Mouse (Mus musculus) heart, embryonic 12.5 days (tissue): ENCODE measurements around the gene Samd9l. TPM values are rescaled to one million over a fixed set of nuclear protein-coding genes. Genes with fewer than 3 reads are reported as not detected.
A peak's percentile ranks its signal among the peaks of the same experiment; 100 is the strongest.
"Not testable (repeated sequence)": the region's sequence is repeated elsewhere in the genome, so short reads cannot be mapped to it uniquely, and the experiment has no call there.

Experiments
- ATAC-seq: fragments of 200-750 bp; cut with Nextera tagmentation; 2 replicates; pipeline ENCODE4 v1.8.0; 2017; ENCODE audit warnings: moderate TSS enrichment, moderate library complexity; ENCODE audit not compliant: insufficient number of reproducible peaks, low FRiP score
- H3K27ac ChIP-seq: fragments of 300-500 bp; sonication (generic); 2 replicates; pipeline ENCODE4 v1.5.1; 2016; ENCODE audit warnings: mild to moderate bottlenecking, moderate library complexity; ENCODE audit not compliant: poor library complexity, severe bottlenecking
- H3K27me3 ChIP-seq: fragments of 300-500 bp; sonication (generic); replicated peaks from 2 replicates; pipeline ENCODE4 v1.6.1; 2016; ENCODE audit warnings: mild to moderate bottlenecking, moderate library complexity
- H3K36me3 ChIP-seq: fragments of 300-500 bp; sonication (generic); 2 replicates; pipeline ENCODE4 v1.6.1; 2016; ENCODE audit warnings: mild to moderate bottlenecking, moderate library complexity
- H3K4me1 ChIP-seq: fragments of 300-500 bp; sonication (generic); replicated peaks from 2 replicates; pipeline ENCODE4 v1.6.1; 2016; ENCODE audit warnings: mild to moderate bottlenecking
- H3K4me2 ChIP-seq: fragments of 300-500 bp; sonication (generic); 2 replicates; pipeline ENCODE4 v1.6.1; 2016; ENCODE audit warnings: mild to moderate bottlenecking, moderate library complexity
- H3K4me3 ChIP-seq: fragments of 300-500 bp; sonication (generic); 2 replicates; pipeline ENCODE4 v1.5.1; 2016; ENCODE audit warnings: mild to moderate bottlenecking
- H3K9ac ChIP-seq: fragments of 300-500 bp; sonication (generic); 2 replicates; pipeline ENCODE4 v1.6.1; 2016; ENCODE audit warnings: mild to moderate bottlenecking, moderate library complexity
- H3K9me3 ChIP-seq: fragments of 300-500 bp; sonication (generic); replicated peaks from 2 replicates; pipeline ENCODE4 v1.6.1; 2016; ENCODE audit warnings: mild to moderate bottlenecking, moderate library complexity
- WGBS: fragments of 180-500 bp; shearing (Covaris S2); methylation state at CpG from one replicate; pipeline ENCODE4 v1.1.7; 2016; 5-methylcytosine and 5-hydroxymethylcytosine counted together
- polyA plus RNA-seq: library from polyadenylated mRNA; unstranded; fragments of >200 nt; fragmentation: Nextera tagmentation; extraction: Ambion mirVana; gene quantifications from 2 replicates; pipeline ENCODE4 v1.2.1, GENCODE M21; 2016

Samd9l gene
- 1.7 and 1.8 TPM in 2 replicates for polyA plus RNA-seq

DNA sequence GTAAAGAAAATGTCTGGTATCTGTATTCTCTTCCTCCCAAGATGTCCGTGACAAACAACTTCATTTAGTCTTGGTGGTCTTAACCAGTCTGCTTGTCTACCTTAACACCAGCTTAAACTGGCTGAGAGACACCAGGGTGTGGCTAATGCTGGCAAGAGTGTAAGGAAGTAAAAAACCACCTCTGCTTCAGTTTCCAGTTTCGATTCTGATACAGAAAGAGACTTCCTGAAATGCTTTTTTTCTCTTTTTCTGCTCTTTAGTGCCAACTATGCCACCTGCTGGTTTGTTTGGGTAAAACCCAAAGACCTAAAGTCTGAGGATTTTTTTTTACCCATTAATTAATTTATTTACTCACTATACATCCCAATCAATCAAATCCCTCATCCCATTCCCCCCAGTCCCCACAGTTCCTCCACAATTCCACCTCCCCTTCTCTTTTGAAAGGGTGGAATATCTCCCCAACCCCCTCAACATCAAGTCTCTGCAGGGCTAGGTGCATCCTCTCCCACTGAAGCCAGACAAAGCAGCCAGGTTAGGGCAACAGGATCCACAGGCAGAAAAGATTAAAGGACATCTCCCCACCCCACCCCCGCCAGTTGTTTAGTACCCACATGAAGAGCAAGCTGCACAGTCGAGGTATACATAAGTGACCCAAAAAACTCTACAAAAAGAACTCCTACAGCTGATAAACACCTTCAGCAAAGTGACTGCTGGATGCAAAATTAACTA is at the start of gene Samd9l:
Gene Samd9l, minus strand, starts transcription at position 233 of the 729 bp plus-strand sequence.
- not testable (repeated sequence) for H3K4me1 ChIP-seq, H3K9ac ChIP-seq, H3K27me3 ChIP-seq, H3K27ac ChIP-seq, H3K36me3 ChIP-seq, H3K9me3 ChIP-seq, ATAC-seq
- WGBS: 34% methylated on average over 4 of the region's 4 CpGs
- Histone ChIP-seq H3K4me3 (peak within 1 kb of the TSS; percentile 33; the same call in 1 of the 2 replicates), H3K4me2 (peak within 1 kb of the TSS; percentile 36; the same call in 1 of the 2 replicates)

DNA sequence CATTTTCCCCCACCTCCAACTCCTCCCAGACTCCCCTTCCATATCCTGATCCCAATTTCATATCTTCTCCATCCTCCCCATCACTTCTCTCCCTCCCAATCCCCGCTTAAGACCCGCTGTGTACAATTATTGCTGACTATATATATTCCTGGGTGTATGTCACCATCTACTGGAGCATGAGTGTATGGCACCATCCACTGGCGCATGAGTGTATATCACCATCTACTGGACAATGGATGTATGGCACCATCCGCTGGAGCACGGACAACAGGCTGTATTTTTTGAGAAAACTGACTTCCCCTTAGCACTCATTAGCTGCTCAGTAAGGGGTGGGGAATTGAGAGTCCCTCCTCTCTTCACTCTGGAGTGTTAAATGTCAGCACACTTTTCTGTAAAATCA is 48.0 kb upstream of the Samd9l start:
- 3% methylated on average over 5 of the region's 5 CpGs for WGBS
- no peak overlapping the region for H3K9ac ChIP-seq
- H3K4me1 ChIP-seq: no peaks in the 10 kb centered on the region
- H3K36me3 ChIP-seq: no peaks in the 10 kb centered on the region
- no peak overlapping the region for H3K27ac ChIP-seq
- H3K27me3 ChIP-seq: no peaks in the 10 kb centered on the region
- no peak overlapping the region for H3K4me3 ChIP-seq
- H3K9me3 ChIP-seq: no peaks in the 10 kb centered on the region
- ATAC-seq: 0 out of 2 replicates have a peak, but pooled peaks have one; percentile 39
- no peak overlapping the region for H3K4me2 ChIP-seq

GRCm38 (mm10) chr6:3443905-3444304 is 44.5 kb upstream of the Samd9l start:
- 19% methylated on average over 1 of the region's 1 CpGs for WGBS

GRCm38 (mm10) chr6:3436087-3436486 is 36.7 kb upstream of the Samd9l start:
- Histone ChIP-seq H3K4me1 (no peaks in the 10 kb centered on the region), H3K9ac (no peak overlapping the region), H3K36me3 (no peaks in the 10 kb centered on the region), H3K9me3 (0 out of 2 replicates have a peak, but pooled peaks cover 8% of the 10 kb centered on the region), H3K27me3 (no peaks in the 10 kb centered on the region), H3K27ac (no peak overlapping the region), H3K4me2 (no peak overlapping the region), H3K4me3 (no peak overlapping the region)
- ATAC-seq: no peak

More at GRCm38 (mm10) chr6:3443905-3444304, 44.5 kb upstream of the Samd9l start:
- H3K4me2 ChIP-seq: no peak overlapping the region
- H3K27me3 ChIP-seq: no peaks in the 10 kb centered on the region
- no peak for ATAC-seq
- H3K9me3 ChIP-seq: no peaks in the 10 kb centered on the region
- no peaks in the 10 kb centered on the region for H3K4me1 ChIP-seq
- no peak overlapping the region for H3K4me3 ChIP-seq
- no peaks in the 10 kb centered on the region for H3K36me3 ChIP-seq
- no peak overlapping the region for H3K27ac ChIP-seq
- H3K9ac ChIP-seq: no peak overlapping the region

DNA sequence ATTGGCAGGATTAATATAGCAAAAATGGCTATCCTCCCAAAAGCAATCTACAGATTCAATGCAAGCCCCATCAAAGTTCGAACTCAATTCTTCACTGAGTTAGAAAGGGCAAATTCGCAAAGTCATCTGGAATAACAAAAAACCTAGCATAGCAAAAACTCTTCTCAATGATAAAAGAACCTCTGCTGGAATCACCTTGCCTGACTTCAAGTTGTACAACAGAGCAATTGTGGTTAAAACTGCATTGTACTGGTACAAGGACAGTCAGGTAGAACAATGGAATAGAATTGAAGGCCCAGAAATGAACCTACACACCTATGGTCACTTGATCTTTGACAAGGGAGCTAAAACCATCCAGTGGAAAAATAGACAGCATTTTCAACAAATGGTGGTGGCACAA is 31.6 kb upstream of the Samd9l start:
- not testable (repeated sequence) for H3K4me2 ChIP-seq, H3K27ac ChIP-seq, ATAC-seq, H3K36me3 ChIP-seq, H3K9me3 ChIP-seq, H3K4me3 ChIP-seq, H3K27me3 ChIP-seq, H3K4me1 ChIP-seq, H3K9ac ChIP-seq
- WGBS: 72% methylated on average over 2 of the region's 2 CpGs

GRCm38 (mm10) chr6:3427047-3427446 is 27.7 kb upstream of the Samd9l start:
- H3K4me2 ChIP-seq: no peak overlapping the region
- 59% methylated on average over 1 of the region's 1 CpGs for WGBS
- H3K27me3 ChIP-seq: no peaks in the 10 kb centered on the region
- no peak overlapping the region for H3K9ac ChIP-seq
- no peak overlapping the region for H3K4me3 ChIP-seq
- H3K4me1 ChIP-seq: no peaks in the 10 kb centered on the region
- H3K36me3 ChIP-seq: no peaks in the 10 kb centered on the region
- no peak overlapping the region for H3K27ac ChIP-seq
- ATAC-seq: no peak
- no peaks in the 10 kb centered on the region for H3K9me3 ChIP-seq

DNA sequence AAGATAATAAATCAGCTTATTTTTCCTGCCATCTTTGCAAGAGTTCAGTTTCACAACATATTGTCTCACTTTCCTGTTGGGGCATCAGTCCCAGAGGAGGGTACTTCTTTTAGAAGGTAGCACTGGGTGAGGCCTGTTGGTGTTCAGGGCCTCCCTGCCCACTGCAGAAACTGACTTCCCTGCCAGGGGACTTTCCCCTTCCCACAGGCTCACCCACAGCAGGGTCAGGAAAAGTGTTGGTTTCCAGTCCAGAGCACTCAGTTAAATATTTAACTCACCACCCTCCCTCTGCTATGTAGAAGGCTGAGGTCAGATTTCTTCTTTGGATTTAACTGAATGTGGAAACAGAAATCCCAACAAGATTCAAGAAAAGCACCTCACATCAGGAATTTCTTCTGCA is 26.0 kb upstream of the Samd9l start:
- not testable (repeated sequence) for H3K4me1 ChIP-seq, H3K27ac ChIP-seq, H3K4me2 ChIP-seq, H3K36me3 ChIP-seq, ATAC-seq, H3K9ac ChIP-seq, H3K4me3 ChIP-seq, H3K27me3 ChIP-seq, H3K9me3 ChIP-seq

DNA sequence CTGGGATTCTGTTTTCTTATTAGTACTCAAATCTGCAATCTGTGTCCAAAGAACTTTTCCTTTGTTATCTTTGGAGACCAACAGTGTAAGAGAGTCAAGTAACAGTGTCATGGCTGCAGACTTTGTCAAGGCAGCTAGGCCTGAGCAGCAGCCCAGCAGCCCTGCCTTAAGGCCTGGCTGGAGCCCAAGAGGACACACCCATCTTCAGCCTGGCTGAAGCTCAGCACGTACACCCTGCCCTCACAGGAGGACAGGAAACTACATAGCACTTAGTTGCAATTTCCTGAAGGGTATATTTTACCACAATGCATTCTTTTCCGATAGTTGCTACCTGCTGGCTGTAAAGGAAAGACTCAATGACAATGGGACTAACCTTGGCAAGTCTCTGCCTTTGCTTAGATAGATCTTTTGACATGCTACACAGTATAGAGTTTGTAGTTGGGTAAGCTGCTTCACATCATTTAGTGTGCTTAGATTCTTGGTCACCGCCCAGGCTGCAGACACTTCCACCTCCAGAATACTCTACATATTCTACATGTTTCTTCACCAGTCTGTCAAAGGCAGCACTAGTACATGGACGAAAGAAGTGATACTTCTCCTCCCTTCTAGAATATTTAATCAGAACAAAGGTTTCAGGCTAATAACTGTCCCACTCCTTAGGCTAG is 25.4 kb upstream of the Samd9l start:
- not testable (repeated sequence) for H3K27ac ChIP-seq, ATAC-seq, H3K27me3 ChIP-seq, H3K9me3 ChIP-seq, H3K36me3 ChIP-seq, H3K9ac ChIP-seq, H3K4me2 ChIP-seq, H3K4me3 ChIP-seq, H3K4me1 ChIP-seq
- 50% methylated on average over 1 of the region's 4 CpGs for WGBS

DNA sequence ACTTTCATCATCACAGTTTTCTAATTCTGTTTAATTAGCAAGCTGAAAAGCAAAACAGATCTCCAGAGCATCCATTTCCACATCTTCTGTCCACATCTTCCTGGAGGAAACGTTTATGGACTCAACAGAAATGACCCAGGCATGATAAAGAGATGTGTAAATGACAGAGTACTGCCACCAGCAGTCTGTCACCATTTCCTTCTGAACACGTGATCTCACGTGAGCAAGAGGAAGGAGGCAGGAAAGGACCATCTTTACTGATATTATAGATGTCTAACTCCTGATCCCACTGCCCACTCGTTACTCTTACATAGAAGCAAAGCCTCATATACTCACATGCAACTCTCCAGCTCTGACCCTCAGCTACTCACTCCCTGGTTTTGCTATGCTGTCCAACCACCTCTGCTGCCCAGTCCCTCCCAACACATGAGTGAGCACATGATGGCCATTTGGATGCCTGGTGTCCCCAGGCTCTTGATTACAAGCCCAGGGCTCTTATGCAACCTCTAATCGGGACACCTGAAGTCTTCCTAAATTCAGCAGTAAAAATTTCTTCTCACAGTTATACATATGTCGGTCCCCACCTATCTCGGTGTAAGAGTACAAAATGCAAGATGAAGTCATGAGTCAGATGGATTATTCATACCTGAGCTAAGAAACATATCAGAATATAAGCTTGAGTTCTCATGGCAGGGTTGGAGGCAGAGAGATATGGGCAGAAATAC is 2.0 kb downstream of the Samd9l start:
- not testable (repeated sequence) for H3K4me2 ChIP-seq, H3K4me3 ChIP-seq, H3K9ac ChIP-seq, H3K27ac ChIP-seq, H3K9me3 ChIP-seq, ATAC-seq, H3K27me3 ChIP-seq, H3K36me3 ChIP-seq, H3K4me1 ChIP-seq
- WGBS: 63% methylated on average over 5 of the region's 7 CpGs

GRCm38 (mm10) chr6:3395921-3396611 is 3.3 kb downstream of the Samd9l start:
- 61% methylated on average over 4 of the region's 4 CpGs for WGBS

GRCm38 (mm10) chr6:3389995-3390394 is 9.4 kb downstream of the Samd9l start:
- H3K4me2 ChIP-seq: no peak overlapping the region
- no peaks in the 10 kb centered on the region for H3K36me3 ChIP-seq
- no peak overlapping the region for H3K9ac ChIP-seq
- H3K4me1 ChIP-seq: no peaks in the 10 kb centered on the region
- no peak for ATAC-seq
- 0 out of 2 replicates have a peak, but pooled peaks cover 6% of the 10 kb centered on the region for H3K9me3 ChIP-seq
- H3K27me3 ChIP-seq: no peaks in the 10 kb centered on the region
- H3K27ac ChIP-seq: no peak overlapping the region
- 76% methylated on average over 1 of the region's 1 CpGs for WGBS
- H3K4me3 ChIP-seq: no peak overlapping the region

More at GRCm38 (mm10) chr6:3395921-3396611, 3.3 kb downstream of the Samd9l start:
- not testable (repeated sequence) for H3K4me2 ChIP-seq, H3K27me3 ChIP-seq, H3K4me3 ChIP-seq, ATAC-seq, H3K27ac ChIP-seq, H3K9me3 ChIP-seq, H3K4me1 ChIP-seq, H3K9ac ChIP-seq, H3K36me3 ChIP-seq
